Comparison of ENCODE assay signal across 9 mouse cellular contexts in genomic region chr9:65142399-65142798, GRCm38 (mm10). TPM values are rescaled to one million over a fixed set of nuclear protein-coding genes. Genes with fewer than 3 reads are reported as not detected.
DNase-seq lines count a peak whose midpoint lies in the region; ATAC-seq lines count a peak whose summit lies in the region.
"Had no signal": no experiment of that assay in that cellular context is flagged by ENCODE, and none has a peak within 500 bp of the region (broad histone marks: within the 10 kb centered on the region; RNA-seq: fewer than 3 reads in every experiment).

No protein-coding gene starts in this region.

- peak overlapping the region; percentile 78; the same call in 1 of the 2 replicates for H3K9ac ChIP-seq in heart, embryonic 15.5 days
- peak overlapping the region; percentile 96 for H3K9ac ChIP-seq in hindbrain, embryonic 14.5 days
- H3K9ac ChIP-seq in midbrain, embryonic 15.5 days = peak overlapping the region; percentile 94

- no peaks in the 10 kb centered on the region for H3K36me3 ChIP-seq in heart, embryonic 15.5 days
- H3K36me3 ChIP-seq in hindbrain, embryonic 14.5 days (replicated peaks; ENCODE audit: control insufficient read depth, insufficient read depth) = peaks cover 31% of the 10 kb centered on the region
- H3K36me3 ChIP-seq in midbrain, embryonic 15.5 days (replicated peaks) = no peaks in the 10 kb centered on the region

- peaks cover 17% of the 10 kb centered on the region for H3K4me1 ChIP-seq in heart, embryonic 15.5 days (replicated peaks)
- peaks cover 41% of the 10 kb centered on the region for H3K4me1 ChIP-seq in hindbrain, embryonic 14.5 days (replicated peaks; ENCODE audit: control insufficient read depth, insufficient read depth, low read length)
- H3K4me1 ChIP-seq in midbrain, embryonic 15.5 days = peaks cover 36% of the 10 kb centered on the region

- no peak for ATAC-seq in heart, embryonic 15.5 days (replicated peaks; ENCODE audit: insufficient number of reproducible peaks, insufficient read depth, low FRiP score, low read depth)
- 0 out of 2 replicates have a peak, but pooled peaks have one; percentile 16 for ATAC-seq in hindbrain, embryonic 14.5 days (ENCODE audit: low FRiP score)
- no peak for ATAC-seq in midbrain, embryonic 15.5 days (replicated peaks)

- H3K27me3 ChIP-seq in heart, embryonic 15.5 days = peaks cover 43% of the 10 kb centered on the region
- H3K27me3 ChIP-seq in hindbrain, embryonic 14.5 days (ENCODE audit: control insufficient read depth, insufficient read depth, low read length) = no peaks in the 10 kb centered on the region
- no peaks in the 10 kb centered on the region for H3K27me3 ChIP-seq in midbrain, embryonic 15.5 days (replicated peaks)

- H3K27ac ChIP-seq in heart, embryonic 15.5 days = no peak overlapping the region
- H3K27ac ChIP-seq in hindbrain, embryonic 14.5 days = peak overlapping the region; percentile 97
- peak overlapping the region; percentile 96; the same call in 1 of the 2 replicates for H3K27ac ChIP-seq in midbrain, embryonic 15.5 days

- DNase-seq in heart, adult 9 months (ENCODE audit: low spot score in 2 of 2) = no peak
- DNase-seq in embryo, embryonic 10.5 days (ENCODE audit: low spot score) = peak; percentile 82
- no peak for DNase-seq in hindbrain, embryonic 14.5 days (ENCODE audit: low spot score)
- DNase-seq in right cerebral cortex, postnatal 14 days = no peak
- DNase-seq in thymus, adult 18-20 months = no peak
- no peak for DNase-seq in gastrocnemius, postnatal 36 days
- DNase-seq: cerebellum, adult 18-20 months had no signal

- 4% methylated on average over 8 of the region's 8 CpGs for WGBS in heart, embryonic 15.5 days
- 0% methylated on average over 8 of the region's 8 CpGs for WGBS in hindbrain, embryonic 14.5 days
- under 1% methylated on average over 8 of the region's 8 CpGs for WGBS in midbrain, embryonic 15.5 days

- intact Hi-C loops in gastrocnemius, postnatal 36 days (cut with DNase I) = no loop called here

- peak overlapping the region; percentile 79 for H3K4me3 ChIP-seq in heart, embryonic 15.5 days
- peak overlapping the region; percentile 95 for H3K4me3 ChIP-seq in hindbrain, embryonic 14.5 days (replicated peaks; ENCODE audit: low read length)
- peak overlapping the region; percentile 87 for H3K4me3 ChIP-seq in midbrain, embryonic 15.5 days

- peak overlapping the region; percentile 100 for H3K4me2 ChIP-seq in heart, embryonic 15.5 days
- peak overlapping the region; percentile 63 for H3K4me2 ChIP-seq in hindbrain, embryonic 14.5 days (replicated peaks)
- H3K4me2 ChIP-seq in midbrain, embryonic 15.5 days = peak overlapping the region; percentile 94

- H3K9me3 ChIP-seq in heart, embryonic 15.5 days (replicated peaks) = no peaks in the 10 kb centered on the region
- H3K9me3 ChIP-seq in hindbrain, embryonic 14.5 days (ENCODE audit: control insufficient read depth, low read length) = no peaks in the 10 kb centered on the region
- no peaks in the 10 kb centered on the region for H3K9me3 ChIP-seq in midbrain, embryonic 15.5 days

RNA-seq across cellular contexts. Expression of gene Igdcc3, which starts 1.4 kb away (rescaled TPM):
- 0.19 and 0.71 TPM in 2 replicates for polyA plus RNA-seq in heart, embryonic 15.5 days (2015; fragmentation: Nextera tagmentation; extraction: Ambion mirVana)
- polyA plus RNA-seq in hindbrain, embryonic 14.5 days (2014; fragmentation: Nextera tagmentation; extraction: Ambion mirVana) = 10.5 and 10.6 TPM in 2 replicates
- polyA plus RNA-seq in midbrain, embryonic 15.5 days (2015; fragmentation: Nextera tagmentation; extraction: Ambion mirVana) = 12.8 and 14.1 TPM in 2 replicates
- under 1 TPM; 0.10 to 0.26 TPM for total RNA-seq in gastrocnemius, postnatal 36 days (2021)

RNA-seq across cellular contexts. Expression of gene Igdcc4, which starts 41.1 kb away (rescaled TPM):
- 9.1 and 13.0 TPM in 2 replicates for polyA plus RNA-seq in heart, embryonic 15.5 days (2015; fragmentation: Nextera tagmentation; extraction: Ambion mirVana)
- 18.9 and 19.4 TPM in 2 replicates for polyA plus RNA-seq in hindbrain, embryonic 14.5 days (2014; fragmentation: Nextera tagmentation; extraction: Ambion mirVana)
- polyA plus RNA-seq in midbrain, embryonic 15.5 days (2015; fragmentation: Nextera tagmentation; extraction: Ambion mirVana) = 16.8 and 17.3 TPM in 2 replicates
- 10 to 100 TPM; 24.4 to 26.6 TPM for total RNA-seq in gastrocnemius, postnatal 36 days (2021)

RNA-seq across cellular contexts. Expression of gene Parp16, which starts 52.8 kb away (rescaled TPM):
- polyA plus RNA-seq in heart, embryonic 15.5 days (2015; fragmentation: Nextera tagmentation; extraction: Ambion mirVana) = 5.3 and 5.8 TPM in 2 replicates
- 6.3 and 7.9 TPM in 2 replicates for polyA plus RNA-seq in hindbrain, embryonic 14.5 days (2014; fragmentation: Nextera tagmentation; extraction: Ambion mirVana)
- polyA plus RNA-seq in midbrain, embryonic 15.5 days (2015; fragmentation: Nextera tagmentation; extraction: Ambion mirVana) = 6.8 and 7.6 TPM in 2 replicates
- 1 to 10 TPM; 3.4 to 4.0 TPM for total RNA-seq in gastrocnemius, postnatal 36 days (2021)
